Mouse (Mus musculus) liver, embryonic 14.5 days (tissue): Measurements from ENCODE around the gene Hectd4.

Experiments
- CTCF ChIP-seq: IDR thresholded peaks from 2 replicates; pipeline ENCODE4 v1.5.1; 2016; ENCODE audit warnings: antibody characterized with exemption, low read depth, control low read depth
- EP300 ChIP-seq: IDR thresholded peaks from 2 replicates; pipeline ENCODE4 v1.6.1; 2016; ENCODE audit warnings: antibody characterized with exemption, low read depth

- TF ChIP-seq CTCF = no peak
- no peak for TF ChIP-seq EP300
These were observed 151.7 kb downstream of the Hectd4 start for GRCm38 (mm10) chr5:121371712-121372111.
